Mouse (Mus musculus): ENCODE data around the gene Mrps18c. TPM values are rescaled to one million over a fixed set of nuclear protein-coding genes. Genes with fewer than 3 reads are reported as not detected.

Mrps18c gene
- polyA plus RNA-seq, 1 experiment from 2014 or later = 173 TPM

- Histone ChIP-seq H3K9me3 (no peaks in the 10 kb centered on the region), H3K4me3 (no peak overlapping the region), H3K27me3 (no peaks in the 10 kb centered on the region), H3K27ac (no peak overlapping the region), H3K36me3 (no peaks in the 10 kb centered on the region), H3K9ac (no peak overlapping the region), H3K4me1 (no peaks in the 10 kb centered on the region), H3K4me2 (replicated peaks) (no peak overlapping the region)
- 78% methylated on average over 3 of the region's 3 CpGs for WGBS
- ATAC-seq (ENCODE audit: insufficient number of reproducible peaks, insufficient read depth, low FRiP score, low TSS enrichment) = no peak
Measured at GRCm38 (mm10) chr5:100828701-100829100, 30.3 kb downstream of the Mrps18c start.

GRCm38 (mm10) chr5:100832680-100833079 lies 34.3 kb downstream of the Mrps18c start:
- Histone ChIP-seq H3K4me3 (no peak overlapping the region), H3K27me3 (no peaks in the 10 kb centered on the region), H3K36me3 (no peaks in the 10 kb centered on the region), H3K9me3 (no peaks in the 10 kb centered on the region), H3K27ac (no peak overlapping the region), H3K4me2 (replicated peaks) (no peak overlapping the region), H3K4me1 (no peaks in the 10 kb centered on the region), H3K9ac (no peak overlapping the region)
- WGBS = 83% methylated on average over 3 of the region's 3 CpGs
- ATAC-seq (ENCODE audit: insufficient number of reproducible peaks, insufficient read depth, low FRiP score, low TSS enrichment) = no peak

GRCm38 (mm10) chr5:100833841-100834240 lies 35.4 kb downstream of the Mrps18c start:
- no peaks in the 10 kb centered on the region for H3K4me1 ChIP-seq
- no peak overlapping the region for H3K4me2 ChIP-seq (replicated peaks)
- no peaks in the 10 kb centered on the region for H3K36me3 ChIP-seq
- H3K9me3 ChIP-seq = no peaks in the 10 kb centered on the region
- no peak overlapping the region for H3K27ac ChIP-seq
- no peak overlapping the region for H3K4me3 ChIP-seq
- 84% methylated on average over 2 of the region's 2 CpGs for WGBS
- no peak overlapping the region for H3K9ac ChIP-seq
- no peak for ATAC-seq (ENCODE audit: insufficient number of reproducible peaks, insufficient read depth, low FRiP score, low TSS enrichment)
- no peaks in the 10 kb centered on the region for H3K27me3 ChIP-seq

GRCm38 (mm10) chr5:100835862-100836538 lies 37.6 kb downstream of the Mrps18c start:
- H3K27me3 ChIP-seq = no peaks in the 10 kb centered on the region
- no peak overlapping the region for H3K4me2 ChIP-seq (replicated peaks)
- no peak overlapping the region for H3K27ac ChIP-seq
- H3K4me1 ChIP-seq = no peaks in the 10 kb centered on the region
- no peaks in the 10 kb centered on the region for H3K9me3 ChIP-seq
- 61% methylated on average over 9 of the region's 9 CpGs for WGBS
- H3K9ac ChIP-seq = no peak overlapping the region
- no peaks in the 10 kb centered on the region for H3K36me3 ChIP-seq
- no peak overlapping the region for H3K4me3 ChIP-seq
- ATAC-seq (ENCODE audit: insufficient number of reproducible peaks, insufficient read depth, low FRiP score, low TSS enrichment) = no peak; the same call in 1 of the 2 replicates

- Histone ChIP-seq H3K27me3 (no peaks in the 10 kb centered on the region), H3K9ac (no peak overlapping the region), H3K27ac (no peak overlapping the region), H3K4me3 (no peak overlapping the region), H3K36me3 (no peaks in the 10 kb centered on the region), H3K9me3 (no peaks in the 10 kb centered on the region), H3K4me2 (replicated peaks) (no peak overlapping the region), H3K4me1 (no peaks in the 10 kb centered on the region)
- WGBS = 84% methylated on average over 7 of the region's 7 CpGs
- no peak for ATAC-seq (ENCODE audit: insufficient number of reproducible peaks, insufficient read depth, low FRiP score, low TSS enrichment)
Measured at GRCm38 (mm10) chr5:100837907-100838306, 39.5 kb downstream of the Mrps18c start.

GRCm38 (mm10) chr5:100844485-100844884 lies 46.1 kb downstream of the Mrps18c start:
- ATAC-seq (ENCODE audit: insufficient number of reproducible peaks, insufficient read depth, low FRiP score, low TSS enrichment) = no peak

GRCm38 (mm10) chr5:100845485-100845847 lies 47.0 kb downstream of the Mrps18c start, which contains the start of gene Gpat3:
TSS of gene Gpat3 (plus strand) at chr5:100845713.
- H3K4me2 ChIP-seq (replicated peaks) = peak within 1 kb of the TSS; percentile 100
- ATAC-seq (ENCODE audit: insufficient number of reproducible peaks, insufficient read depth, low FRiP score, low TSS enrichment) = no peak
- WGBS = under 1% methylated on average over 16 of the region's 16 CpGs
- peaks cover 54% of the 10 kb centered on the region for H3K27me3 ChIP-seq
- H3K4me1 ChIP-seq = peaks cover 11% of the 10 kb centered on the region
- H3K27ac ChIP-seq = no peak within 1 kb of the TSS
- peak within 1 kb of the TSS; percentile 51 for H3K9ac ChIP-seq
- peak within 1 kb of the TSS; percentile 61 for H3K4me3 ChIP-seq
- H3K36me3 ChIP-seq = no peaks in the 10 kb centered on the region
- H3K9me3 ChIP-seq = no peaks in the 10 kb centered on the region

More at GRCm38 (mm10) chr5:100844485-100844884, 46.1 kb downstream of the Mrps18c start:
- 49% methylated on average over 3 of the region's 3 CpGs for WGBS
- Histone ChIP-seq H3K9ac (no peak overlapping the region), H3K4me1 (peaks cover 11% of the 10 kb centered on the region), H3K27ac (no peak overlapping the region), H3K36me3 (no peaks in the 10 kb centered on the region), H3K4me2 (replicated peaks) (peak overlapping the region; percentile 100; the same call in 1 of the 2 replicates), H3K9me3 (no peaks in the 10 kb centered on the region), H3K27me3 (peaks cover 54% of the 10 kb centered on the region), H3K4me3 (no peak overlapping the region)

- under 1% methylated on average over 52 of the region's 52 CpGs for WGBS
- Histone ChIP-seq H3K4me1 (peaks cover 11% of the 10 kb centered on the region), H3K4me2 (replicated peaks) (peak overlapping the region; percentile 100), H3K27ac (no peak overlapping the region), H3K9ac (peak overlapping the region; percentile 51), H3K4me3 (peak overlapping the region; percentile 61), H3K36me3 (no peaks in the 10 kb centered on the region), H3K27me3 (peaks cover 54% of the 10 kb centered on the region), H3K9me3 (no peaks in the 10 kb centered on the region)
- peak; percentile 59 for ATAC-seq (ENCODE audit: insufficient number of reproducible peaks, insufficient read depth, low FRiP score, low TSS enrichment)
Measured at GRCm38 (mm10) chr5:100845848-100846598, 47.6 kb downstream of the Mrps18c start.

- Histone ChIP-seq H3K4me3 (peak overlapping the region; percentile 61), H3K9me3 (no peaks in the 10 kb centered on the region), H3K4me2 (replicated peaks) (peak overlapping the region; percentile 100), H3K27me3 (peaks cover 54% of the 10 kb centered on the region), H3K27ac (no peak overlapping the region), H3K9ac (peak overlapping the region; percentile 51), H3K36me3 (no peaks in the 10 kb centered on the region), H3K4me1 (peaks cover 11% of the 10 kb centered on the region)
- WGBS = 0% methylated on average over 22 of the region's 22 CpGs
- ATAC-seq (ENCODE audit: insufficient number of reproducible peaks, insufficient read depth, low FRiP score, low TSS enrichment) = peak; percentile 42; the same call in 1 of the 2 replicates
Measured at GRCm38 (mm10) chr5:100846599-100846920, 48.1 kb downstream of the Mrps18c start.

GRCm38 (mm10) chr5:100847143-100847542 lies 48.7 kb downstream of the Mrps18c start:
- Histone ChIP-seq H3K27me3 (peaks cover 54% of the 10 kb centered on the region), H3K4me2 (replicated peaks) (peak overlapping the region; percentile 100)

GRCm38 (mm10) chr5:100853963-100854362 lies 55.5 kb downstream of the Mrps18c start:
- 84% methylated on average over 4 of the region's 4 CpGs for WGBS
- no peak for ATAC-seq (ENCODE audit: insufficient number of reproducible peaks, insufficient read depth, low FRiP score, low TSS enrichment)

More at GRCm38 (mm10) chr5:100847143-100847542, 48.7 kb downstream of the Mrps18c start:
- Histone ChIP-seq H3K36me3 (no peaks in the 10 kb centered on the region), H3K4me1 (peaks cover 11% of the 10 kb centered on the region), H3K27ac (no peak overlapping the region), H3K9ac (no peak overlapping the region), H3K9me3 (no peaks in the 10 kb centered on the region), H3K4me3 (no peak overlapping the region)
- no peak for ATAC-seq (ENCODE audit: insufficient number of reproducible peaks, insufficient read depth, low FRiP score, low TSS enrichment)
- 10% methylated on average over 2 of the region's 2 CpGs for WGBS

More at GRCm38 (mm10) chr5:100853963-100854362, 55.5 kb downstream of the Mrps18c start:
- Histone ChIP-seq H3K36me3 (no peaks in the 10 kb centered on the region), H3K9ac (no peak overlapping the region), H3K27me3 (peaks cover 2% of the 10 kb centered on the region; the same call in 1 of the 2 replicates), H3K27ac (no peak overlapping the region), H3K9me3 (no peaks in the 10 kb centered on the region), H3K4me1 (no peaks in the 10 kb centered on the region), H3K4me2 (replicated peaks) (no peak overlapping the region), H3K4me3 (no peak overlapping the region)

Data from embryonic facial prominence, embryonic 12.5 days (tissue).